Mouse (Mus musculus) midbrain, embryonic 16.5 days (tissue): ENCODE results near the gene Golga2. TPM values are rescaled to one million over a fixed set of nuclear protein-coding genes. Genes with fewer than 3 reads are reported as not detected.
A peak's percentile ranks its signal among the peaks of the same experiment; 100 is the strongest.

Experiments used
- ATAC-seq: fragments of 200-750 bp; cut with Nextera tagmentation; 2 replicates; pipeline ENCODE4 v1.8.0; 2017; ENCODE audit warnings: moderate TSS enrichment
- H3K27ac ChIP-seq: fragments of 300-500 bp; sonication (generic); 2 replicates; pipeline ENCODE4 v1.5.1; 2014; ENCODE audit warnings: mild to moderate bottlenecking, low read length, mixed read lengths
- H3K27me3 ChIP-seq: fragments of 300-500 bp; sonication (generic); 2 replicates; pipeline ENCODE4 v1.6.1; 2014; ENCODE audit warnings: low read depth, low read length, mixed read lengths; ENCODE audit not compliant: control insufficient read depth, insufficient read depth
- H3K36me3 ChIP-seq: fragments of 300-500 bp; sonication (generic); 2 replicates; pipeline ENCODE4 v1.6.1; 2014; ENCODE audit warnings: mild to moderate bottlenecking, low read length, moderate library complexity, mixed read lengths; ENCODE audit not compliant: control insufficient read depth, insufficient read depth
- H3K4me1 ChIP-seq: fragments of 300-500 bp; sonication (generic); 2 replicates; pipeline ENCODE4 v1.6.1; 2014; ENCODE audit warnings: mild to moderate bottlenecking, low read length, mixed read lengths; ENCODE audit not compliant: control insufficient read depth, insufficient read depth
- H3K4me2 ChIP-seq: fragments of 300-500 bp; sonication (generic); 2 replicates; pipeline ENCODE4 v1.6.1; 2014; ENCODE audit warnings: mild to moderate bottlenecking, low read length, mixed read lengths
- H3K4me3 ChIP-seq: fragments of 300-500 bp; sonication (generic); 2 replicates; pipeline ENCODE4 v1.5.1; 2014; ENCODE audit warnings: low read depth, mild to moderate bottlenecking, low read length, moderate library complexity, mixed read lengths
- H3K9ac ChIP-seq: fragments of 300-500 bp; sonication (generic); 2 replicates; pipeline ENCODE4 v1.6.1; 2014; ENCODE audit warnings: low read depth, low read length, mixed read lengths
- H3K9me3 ChIP-seq: fragments of 300-500 bp; sonication (generic); replicated peaks from 2 replicates; pipeline ENCODE4 v1.6.1; 2014; ENCODE audit warnings: mild to moderate bottlenecking, low read length, mixed read lengths; ENCODE audit not compliant: control insufficient read depth, poor library complexity, severe bottlenecking
- WGBS: fragments of 180-500 bp; shearing (Covaris S2); extraction: QIAGEN DNeasy Blood & Tissue Kit; methylation state at CpG from one replicate; pipeline ENCODE4 v1.1.7; 2014; 5-methylcytosine and 5-hydroxymethylcytosine counted together
- polyA plus RNA-seq: library from polyadenylated mRNA; unstranded; fragments of >200 nt; fragmentation: Nextera tagmentation; extraction: Ambion mirVana; gene quantifications from 2 replicates; pipeline ENCODE4 v1.2.1, GENCODE M21; 2015

Golga2 gene
- 31.8 and 35.7 TPM in 2 replicates for polyA plus RNA-seq

GRCm38 (mm10) chr2:32287334-32287840 is at the start of gene Golga2:
TSS of gene Golga2 (plus strand) at chr2:32287384.
- under 1% methylated on average over 23 of the region's 23 CpGs for WGBS
- no peaks in the 10 kb centered on the region for H3K27me3 ChIP-seq
- ATAC-seq: no peak; the same call in 1 of the 2 replicates

GRCm38 (mm10) chr2:32237571-32237970 is 49.6 kb upstream of the Golga2 start:
- Histone ChIP-seq H3K9me3 (no peaks in the 10 kb centered on the region), H3K9ac (peak overlapping the region; percentile 81), H3K36me3 (peaks cover 12% of the 10 kb centered on the region), H3K4me3 (peak overlapping the region; percentile 75), H3K27me3 (no peaks in the 10 kb centered on the region), H3K4me2 (peak overlapping the region; percentile 93), H3K27ac (no peak overlapping the region), H3K4me1 (peaks cover 21% of the 10 kb centered on the region)
- ATAC-seq: no peak
- WGBS: 41% methylated on average over 4 of the region's 4 CpGs

More at GRCm38 (mm10) chr2:32287334-32287840, at the start of gene Golga2:
- Histone ChIP-seq H3K27ac (peak within 1 kb of the TSS; percentile 62), H3K36me3 (peaks cover 9% of the 10 kb centered on the region; the same call in 1 of the 2 replicates), H3K4me1 (peaks cover 21% of the 10 kb centered on the region), H3K4me3 (peak within 1 kb of the TSS; percentile 64), H3K9me3 (no peaks in the 10 kb centered on the region), H3K9ac (peak within 1 kb of the TSS; percentile 81), H3K4me2 (peak within 1 kb of the TSS; percentile 84)

GRCm38 (mm10) chr2:32238708-32239435 is 48.3 kb upstream of the Golga2 start:
- H3K36me3 ChIP-seq: peaks cover 3% of the 10 kb centered on the region; the same call in 1 of the 2 replicates
- ATAC-seq: no peak
- H3K27ac ChIP-seq: no peak overlapping the region
- no peak overlapping the region for H3K4me3 ChIP-seq
- H3K4me2 ChIP-seq: no peak overlapping the region
- 92% methylated on average over 9 of the region's 9 CpGs for WGBS
- H3K9ac ChIP-seq: no peak overlapping the region
- no peaks in the 10 kb centered on the region for H3K9me3 ChIP-seq
- no peaks in the 10 kb centered on the region for H3K27me3 ChIP-seq
- H3K4me1 ChIP-seq: peaks cover 21% of the 10 kb centered on the region

- ATAC-seq: no peak
- no peak overlapping the region for H3K4me3 ChIP-seq
- H3K4me2 ChIP-seq: no peak overlapping the region
- H3K4me1 ChIP-seq: peaks cover 13% of the 10 kb centered on the region
- WGBS: 81% methylated on average over 5 of the region's 5 CpGs
- no peaks in the 10 kb centered on the region for H3K27me3 ChIP-seq
- peaks cover 6% of the 10 kb centered on the region for H3K36me3 ChIP-seq
- no peak overlapping the region for H3K27ac ChIP-seq
- no peaks in the 10 kb centered on the region for H3K9me3 ChIP-seq
- no peak overlapping the region for H3K9ac ChIP-seq
Measured at GRCm38 (mm10) chr2:32240591-32240990, 46.6 kb upstream of the Golga2 start.

GRCm38 (mm10) chr2:32242986-32243385 is 44.2 kb upstream of the Golga2 start:
- Histone ChIP-seq H3K9me3 (no peaks in the 10 kb centered on the region), H3K4me2 (no peak overlapping the region), H3K36me3 (peaks cover 17% of the 10 kb centered on the region), H3K9ac (no peak overlapping the region), H3K4me3 (no peak overlapping the region), H3K27me3 (no peaks in the 10 kb centered on the region), H3K4me1 (peaks cover under 1% of the 10 kb centered on the region), H3K27ac (no peak overlapping the region)
- 89% methylated on average over 4 of the region's 4 CpGs for WGBS
- ATAC-seq: no peak

GRCm38 (mm10) chr2:32246741-32247140 is 40.4 kb upstream of the Golga2 start:
- H3K27me3 ChIP-seq: no peaks in the 10 kb centered on the region
- 89% methylated on average over 4 of the region's 4 CpGs for WGBS
- H3K9ac ChIP-seq: no peak overlapping the region
- H3K4me2 ChIP-seq: no peak overlapping the region
- no peaks in the 10 kb centered on the region for H3K4me1 ChIP-seq
- peaks cover 25% of the 10 kb centered on the region for H3K36me3 ChIP-seq
- ATAC-seq: no peak
- no peaks in the 10 kb centered on the region for H3K9me3 ChIP-seq
- no peak overlapping the region for H3K4me3 ChIP-seq
- H3K27ac ChIP-seq: no peak overlapping the region

GRCm38 (mm10) chr2:32248377-32249361 is 38.5 kb upstream of the Golga2 start:
- H3K4me2 ChIP-seq: no peak overlapping the region
- no peak overlapping the region for H3K27ac ChIP-seq
- no peak for ATAC-seq
- peaks cover 35% of the 10 kb centered on the region for H3K36me3 ChIP-seq
- no peaks in the 10 kb centered on the region for H3K27me3 ChIP-seq
- no peak overlapping the region for H3K4me3 ChIP-seq
- 86% methylated on average over 10 of the region's 10 CpGs for WGBS
- H3K4me1 ChIP-seq: no peaks in the 10 kb centered on the region
- H3K9ac ChIP-seq: no peak overlapping the region
- H3K9me3 ChIP-seq: no peaks in the 10 kb centered on the region

- no peak overlapping the region for H3K9ac ChIP-seq
- ATAC-seq: no peak
- no peak overlapping the region for H3K27ac ChIP-seq
- H3K9me3 ChIP-seq: no peaks in the 10 kb centered on the region
- no peak overlapping the region for H3K4me3 ChIP-seq
- 90% methylated on average over 12 of the region's 12 CpGs for WGBS
- no peak overlapping the region for H3K4me2 ChIP-seq
- no peaks in the 10 kb centered on the region for H3K27me3 ChIP-seq
- peaks cover 47% of the 10 kb centered on the region for H3K36me3 ChIP-seq
- H3K4me1 ChIP-seq: no peaks in the 10 kb centered on the region
Measured at GRCm38 (mm10) chr2:32251791-32252527, 35.2 kb upstream of the Golga2 start.
